Mouse (Mus musculus): ENCODE results near the gene Tmem262. TPM values are rescaled to one million over a fixed set of nuclear protein-coding genes. Genes with fewer than 3 reads are reported as not detected.

Gene Tmem262
- polyA plus RNA-seq, 2 experiments = 0.20 TPM; not detected in 1

- Histone ChIP-seq H3K4me3 (replicated peaks; ENCODE audit: low read length) (peak within 1 kb of the TSS; percentile 46), H3K27me3 (ENCODE audit: control insufficient read depth, insufficient read depth, low read length) (no peaks in the 10 kb centered on the region), H3K27ac (replicated peaks; ENCODE audit: low read depth, low read length) (peak within 1 kb of the TSS; percentile 26; the same call in 1 of the 2 replicates), H3K9me3 (ENCODE audit: control insufficient read depth, low read length) (no peaks in the 10 kb centered on the region), H3K4me1 (ENCODE audit: control insufficient read depth, insufficient read depth, low read length) (peaks cover 14% of the 10 kb centered on the region), H3K4me2 (replicated peaks; ENCODE audit: low read depth, low read length, severe bottlenecking) (peak within 1 kb of the TSS; percentile 78), H3K9ac (ENCODE audit: low read depth, low read length, severe bottlenecking) (peak within 1 kb of the TSS; percentile 46), H3K36me3 (ENCODE audit: control insufficient read depth, insufficient read depth, low read length) (peaks cover 38% of the 10 kb centered on the region)
- TF ChIP-seq POLR2A (IDR thresholded peaks at IDR 0.05; ENCODE audit: borderline replicate concordance, extremely low read depth, insufficient read depth, insufficient read length) = no peak
- peak; percentile 91 for ATAC-seq (ENCODE audit: low FRiP score, low read depth)
- WGBS = 9% methylated on average over 30 of the region's 33 CpGs
- peak; percentile 92 for DNase-seq (ENCODE audit: low spot score)
These were observed 12.0 kb upstream of the Tmem262 start, which contains the start of gene Tm7sf2 for GRCm38 (mm10) chr19:6067724-6068415. TSS of gene Tm7sf2 (minus strand) at chr19:6068373.

- WGBS = 76% methylated on average over 4 of the region's 4 CpGs
- Histone ChIP-seq H3K9me3 (ENCODE audit: control insufficient read depth, low read length) (no peaks in the 10 kb centered on the region), H3K4me3 (replicated peaks; ENCODE audit: low read length) (no peak overlapping the region), H3K36me3 (ENCODE audit: control insufficient read depth, insufficient read depth, low read length) (peaks cover 41% of the 10 kb centered on the region), H3K27me3 (ENCODE audit: control insufficient read depth, insufficient read depth, low read length) (no peaks in the 10 kb centered on the region), H3K4me1 (ENCODE audit: control insufficient read depth, insufficient read depth, low read length) (peaks cover 13% of the 10 kb centered on the region), H3K27ac (replicated peaks; ENCODE audit: low read depth, low read length) (no peak overlapping the region), H3K9ac (ENCODE audit: low read depth, low read length, severe bottlenecking) (no peak overlapping the region), H3K4me2 (replicated peaks; ENCODE audit: low read depth, low read length, severe bottlenecking) (no peak overlapping the region)
- ATAC-seq (ENCODE audit: low FRiP score, low read depth) (no peak), DNase-seq (ENCODE audit: low spot score) (no peak)
- no peak for TF ChIP-seq POLR2A (IDR thresholded peaks at IDR 0.05; ENCODE audit: borderline replicate concordance, extremely low read depth, insufficient read depth, insufficient read length)
These were observed 10.9 kb upstream of the Tmem262 start for GRCm38 (mm10) chr19:6068951-6069350.

- TF ChIP-seq POLR2A (IDR thresholded peaks at IDR 0.05; ENCODE audit: borderline replicate concordance, extremely low read depth, insufficient read depth, insufficient read length) = no peak
- Histone ChIP-seq H3K27ac (replicated peaks; ENCODE audit: low read depth, low read length) (no peak overlapping the region), H3K9ac (ENCODE audit: low read depth, low read length, severe bottlenecking) (no peak overlapping the region), H3K4me2 (replicated peaks; ENCODE audit: low read depth, low read length, severe bottlenecking) (no peak overlapping the region), H3K9me3 (ENCODE audit: control insufficient read depth, low read length) (no peaks in the 10 kb centered on the region), H3K4me3 (replicated peaks; ENCODE audit: low read length) (no peak overlapping the region), H3K4me1 (ENCODE audit: control insufficient read depth, insufficient read depth, low read length) (peaks cover 13% of the 10 kb centered on the region), H3K27me3 (ENCODE audit: control insufficient read depth, insufficient read depth, low read length) (no peaks in the 10 kb centered on the region), H3K36me3 (ENCODE audit: control insufficient read depth, insufficient read depth, low read length) (peaks cover 44% of the 10 kb centered on the region)
- ATAC-seq (ENCODE audit: low FRiP score, low read depth) (no peak), DNase-seq (ENCODE audit: low spot score) (no peak)
- 86% methylated on average over 10 of the region's 10 CpGs for WGBS
These were observed 10.0 kb upstream of the Tmem262 start for GRCm38 (mm10) chr19:6069851-6070250.

- H3K4me3 ChIP-seq (replicated peaks; ENCODE audit: low read length) = no peak overlapping the region
- H3K9me3 ChIP-seq (ENCODE audit: control insufficient read depth, low read length) = no peaks in the 10 kb centered on the region
- ATAC-seq (ENCODE audit: low FRiP score, low read depth) (no peak), DNase-seq (ENCODE audit: low spot score) (no peak)
- H3K4me2 ChIP-seq (replicated peaks; ENCODE audit: low read depth, low read length, severe bottlenecking) = no peak overlapping the region
- H3K4me1 ChIP-seq (ENCODE audit: control insufficient read depth, insufficient read depth, low read length) = peaks cover 13% of the 10 kb centered on the region
- no peak for TF ChIP-seq POLR2A (IDR thresholded peaks at IDR 0.05; ENCODE audit: borderline replicate concordance, extremely low read depth, insufficient read depth, insufficient read length)
- 90% methylated on average over 31 of the region's 31 CpGs for WGBS
- peaks cover 49% of the 10 kb centered on the region for H3K36me3 ChIP-seq (ENCODE audit: control insufficient read depth, insufficient read depth, low read length)
- H3K27me3 ChIP-seq (ENCODE audit: control insufficient read depth, insufficient read depth, low read length) = no peaks in the 10 kb centered on the region
- no peak overlapping the region for H3K27ac ChIP-seq (replicated peaks; ENCODE audit: low read depth, low read length)
- no peak overlapping the region for H3K9ac ChIP-seq (ENCODE audit: low read depth, low read length, severe bottlenecking)
These were observed 9.1 kb upstream of the Tmem262 start for GRCm38 (mm10) chr19:6070571-6071250.

- WGBS = 93% methylated on average over 19 of the region's 19 CpGs
- Histone ChIP-seq H3K4me3 (replicated peaks; ENCODE audit: low read length) (no peak overlapping the region), H3K4me1 (ENCODE audit: control insufficient read depth, insufficient read depth, low read length) (peaks cover 16% of the 10 kb centered on the region)
These were observed 8.6 kb upstream of the Tmem262 start for GRCm38 (mm10) chr19:6071261-6071660.

More at GRCm38 (mm10) chr19:6071261-6071660, 8.6 kb upstream of the Tmem262 start:
- no peak overlapping the region for H3K27ac ChIP-seq (replicated peaks; ENCODE audit: low read depth, low read length)
- H3K9me3 ChIP-seq (ENCODE audit: control insufficient read depth, low read length) = no peaks in the 10 kb centered on the region
- peaks cover 49% of the 10 kb centered on the region for H3K36me3 ChIP-seq (ENCODE audit: control insufficient read depth, insufficient read depth, low read length)
- H3K27me3 ChIP-seq (ENCODE audit: control insufficient read depth, insufficient read depth, low read length) = no peaks in the 10 kb centered on the region
- no peak for TF ChIP-seq POLR2A (IDR thresholded peaks at IDR 0.05; ENCODE audit: borderline replicate concordance, extremely low read depth, insufficient read depth, insufficient read length)
- no peak for ATAC-seq (ENCODE audit: low FRiP score, low read depth)
- no peak overlapping the region for H3K4me2 ChIP-seq (replicated peaks; ENCODE audit: low read depth, low read length, severe bottlenecking)
- H3K9ac ChIP-seq (ENCODE audit: low read depth, low read length, severe bottlenecking) = no peak overlapping the region
- DNase-seq (ENCODE audit: low spot score) = no peak

Measured in limb, embryonic 14.5 days (tissue).